Mouse (Mus musculus) bone marrow macrophage, adult 2 months (primary cell): Measurements from ENCODE around the gene Clint1. TPM values are rescaled to one million over a fixed set of nuclear protein-coding genes. Genes with fewer than 3 reads are reported as not detected.

Experiments
- H3K27ac ChIP-seq: 2 replicates; pipeline ENCODE4 v1.5.1; 2012; ENCODE audit warnings: low read depth, low read length; ENCODE audit not compliant: insufficient read depth
- H3K4me1 ChIP-seq: 2 replicates; pipeline ENCODE4 v1.6.1; 2012; ENCODE audit warnings: low read length; ENCODE audit not compliant: control insufficient read depth, insufficient read depth
- H3K4me3 ChIP-seq: 2 replicates; pipeline ENCODE4 v1.5.1; 2012; ENCODE audit warnings: mild to moderate bottlenecking, low read length, moderate library complexity; ENCODE audit not compliant: insufficient read depth
- CTCF ChIP-seq: IDR thresholded peaks from 2 replicates; pipeline ENCODE4 v1.5.1; 2012; ENCODE audit warnings: low read depth, mild to moderate bottlenecking, low read length, moderate library complexity
- POLR2A ChIP-seq: IDR thresholded peaks from 2 replicates; pipeline ENCODE4 v1.6.1; 2012; ENCODE audit warnings: mild to moderate bottlenecking, low read depth, low read length, borderline replicate concordance
- polyA plus RNA-seq: library from polyadenylated mRNA; stranded (reverse); fragments of >200 nt; gene quantifications from 2 replicates; pipeline ENCODE4 v1.2.4, GENCODE M21; 2012; ENCODE audit not compliant: missing spikeins, insufficient read depth, insufficient read length

Gene Clint1
- polyA plus RNA-seq, 1 experiment, result 67.7 TPM

DNA sequence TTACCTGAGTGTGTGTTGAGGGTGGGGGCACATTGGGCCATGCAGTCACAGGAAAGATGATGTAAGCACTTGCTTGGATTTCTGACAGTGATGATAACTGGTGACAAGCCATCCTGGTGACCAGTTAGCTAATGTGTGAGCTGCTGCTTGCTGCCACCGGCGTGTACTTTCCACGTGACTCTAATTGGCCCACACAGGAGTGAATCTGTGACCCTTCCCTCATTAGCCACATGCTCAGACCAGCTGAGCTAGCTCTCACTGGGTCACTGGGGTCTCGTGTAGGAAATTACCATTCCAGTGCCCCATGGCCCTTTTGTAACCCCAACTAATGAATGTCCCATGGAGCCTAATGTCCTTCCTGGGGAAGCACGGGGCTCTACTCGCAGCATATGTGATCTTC is 73.6 kb downstream of the Clint1 start:
- no peak overlapping the region for H3K4me3 ChIP-seq
- TF ChIP-seq CTCF (no peak), POLR2A (no peak)
- no peak overlapping the region for H3K27ac ChIP-seq
- H3K4me1 ChIP-seq, result no peaks in the 10 kb centered on the region

DNA sequence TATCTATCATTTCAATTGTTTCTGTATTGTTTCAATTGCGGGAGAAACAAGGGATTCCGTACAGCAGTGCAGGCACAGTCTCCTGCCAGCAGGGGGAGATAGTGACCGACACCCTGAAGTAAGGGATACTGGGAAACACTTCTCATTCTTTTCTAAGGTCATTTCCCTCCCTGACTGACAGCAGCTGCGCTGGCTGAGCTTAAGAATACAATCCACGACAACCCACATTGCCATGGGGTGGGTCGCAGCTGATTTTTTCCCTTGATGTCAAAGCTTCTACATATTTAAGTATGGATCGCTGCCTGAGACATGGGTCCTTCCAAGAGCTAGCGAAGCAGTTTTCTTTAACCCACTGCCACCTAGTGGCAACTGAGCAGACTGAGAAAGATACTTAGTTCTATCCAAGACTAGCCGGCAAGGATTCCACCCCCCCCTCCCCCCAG is 74.8 kb downstream of the Clint1 start:
- Histone ChIP-seq H3K27ac (peak overlapping the region; percentile 55), H3K4me3 (peak overlapping the region; percentile 65), H3K4me1 (no peaks in the 10 kb centered on the region)
- TF ChIP-seq CTCF (peak; percentile 89), POLR2A (no peak)

DNA sequence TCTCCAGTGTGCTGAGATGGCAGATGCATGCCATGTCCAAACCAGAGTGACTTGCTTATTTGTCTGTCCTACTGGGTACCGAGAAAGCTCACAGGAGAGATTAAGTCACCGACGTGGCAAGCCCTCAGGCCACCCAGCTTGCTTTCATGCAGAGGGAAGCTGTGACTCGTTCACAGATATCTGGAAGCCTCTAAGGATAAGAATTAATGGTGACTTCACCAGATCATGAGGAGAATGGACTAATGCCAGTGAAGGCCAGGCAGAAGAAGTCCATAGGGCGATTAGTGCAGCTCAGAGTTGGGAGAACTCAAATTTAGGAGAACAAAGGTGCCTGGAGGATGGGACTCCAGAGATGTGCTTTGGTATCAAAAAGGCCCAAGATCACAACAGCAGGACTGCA is 75.6 kb downstream of the Clint1 start:
- no peak overlapping the region for H3K27ac ChIP-seq
- no peak overlapping the region for H3K4me3 ChIP-seq
- TF ChIP-seq CTCF (no peak), POLR2A (no peak)
- H3K4me1 ChIP-seq, result no peaks in the 10 kb centered on the region

DNA sequence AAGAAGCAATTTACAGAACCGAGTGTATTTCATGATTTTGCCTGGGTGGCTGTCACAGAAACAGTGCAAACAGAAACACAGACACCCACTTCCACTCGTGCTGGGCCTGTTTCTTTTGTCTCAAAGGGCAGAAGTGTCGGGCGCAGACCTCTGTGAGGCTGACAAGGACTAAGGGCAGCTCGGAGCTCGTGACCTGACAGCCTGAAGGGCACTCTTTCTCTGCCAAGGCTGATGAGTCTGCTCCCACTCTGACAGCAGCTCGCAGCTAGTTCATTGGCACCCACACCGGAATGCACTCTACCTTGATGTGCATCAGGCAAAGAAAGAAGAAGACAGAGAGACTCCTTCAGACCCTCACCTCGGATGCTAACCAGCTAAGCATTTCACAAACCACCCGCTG is 77.7 kb downstream of the Clint1 start:
- Histone ChIP-seq H3K4me1 (no peaks in the 10 kb centered on the region), H3K4me3 (no peak overlapping the region), H3K27ac (no peak overlapping the region)
- TF ChIP-seq POLR2A, result no peak
- no peak for TF ChIP-seq CTCF

DNA sequence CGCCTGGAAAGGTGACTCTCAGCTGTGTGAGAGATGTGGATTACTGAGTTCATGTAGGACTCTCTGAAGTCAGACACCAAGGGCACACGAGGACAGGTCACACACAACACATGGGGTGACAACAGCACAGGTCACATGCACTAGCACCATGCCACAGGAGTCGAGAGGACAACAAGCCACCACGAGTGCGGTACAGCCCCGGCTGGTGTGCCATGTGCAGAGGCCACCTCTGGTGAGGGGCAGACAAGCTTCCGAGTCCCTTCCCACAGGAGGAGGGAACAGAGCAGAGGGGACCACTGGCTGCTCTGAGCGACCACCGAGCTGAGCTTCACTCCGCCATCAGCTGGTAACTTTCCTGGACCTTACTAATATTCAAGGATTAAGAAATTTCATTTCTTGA is 80.9 kb downstream of the Clint1 start:
- Histone ChIP-seq H3K4me1 (no peaks in the 10 kb centered on the region), H3K4me3 (no peak overlapping the region), H3K27ac (no peak overlapping the region)
- TF ChIP-seq POLR2A, result no peak
- no peak for TF ChIP-seq CTCF

DNA sequence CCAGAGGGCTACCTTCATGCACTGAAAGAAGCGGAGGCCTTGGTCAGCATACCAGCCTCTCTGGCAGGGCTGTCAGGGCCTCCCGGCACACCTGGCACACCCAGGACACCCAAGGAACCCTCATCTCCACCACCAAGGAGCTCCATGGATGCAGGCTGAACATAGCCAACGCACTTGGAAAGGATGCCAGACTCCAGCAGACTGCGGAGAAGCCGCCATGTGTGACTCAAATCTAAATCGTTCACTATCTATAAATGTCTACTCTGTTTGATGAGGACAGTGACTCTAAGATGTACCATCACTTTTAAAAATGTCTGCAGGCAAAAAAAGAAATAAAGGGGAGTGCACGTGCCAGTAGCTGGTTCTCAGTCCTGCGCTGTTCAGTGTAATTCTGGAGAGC is 85.6 kb downstream of the Clint1 start:
- TF ChIP-seq POLR2A (no peak), CTCF (no peak)
- no peak overlapping the region for H3K4me3 ChIP-seq
- H3K4me1 ChIP-seq, result 0 out of 2 replicates have a peak, but pooled peaks cover 3% of the 10 kb centered on the region
- H3K27ac ChIP-seq, result no peak overlapping the region

DNA sequence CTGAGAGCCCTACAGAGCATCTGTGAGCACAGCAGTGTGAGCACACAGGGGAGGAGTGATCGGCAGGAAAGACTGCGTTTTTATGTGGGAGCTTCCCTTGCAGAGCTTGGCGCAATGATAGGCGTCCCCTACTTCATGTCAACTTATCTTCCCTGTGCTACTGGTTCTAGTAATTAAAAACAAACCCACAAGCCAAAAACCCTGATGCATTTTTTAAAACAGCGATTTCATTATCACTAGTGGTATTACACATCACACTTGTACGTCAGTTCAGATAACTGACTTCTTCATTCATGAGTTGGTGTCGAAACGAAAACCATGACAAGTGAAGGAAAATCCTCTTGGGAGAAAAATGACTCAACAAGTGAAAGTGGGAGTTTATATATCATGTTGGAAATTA is 87.1 kb downstream of the Clint1 start:
- TF ChIP-seq CTCF, result no peak
- TF ChIP-seq POLR2A, result no peak
- H3K27ac ChIP-seq, result no peak overlapping the region
- no peak overlapping the region for H3K4me3 ChIP-seq
- H3K4me1 ChIP-seq, result 0 out of 2 replicates have a peak, but pooled peaks cover 3% of the 10 kb centered on the region

DNA sequence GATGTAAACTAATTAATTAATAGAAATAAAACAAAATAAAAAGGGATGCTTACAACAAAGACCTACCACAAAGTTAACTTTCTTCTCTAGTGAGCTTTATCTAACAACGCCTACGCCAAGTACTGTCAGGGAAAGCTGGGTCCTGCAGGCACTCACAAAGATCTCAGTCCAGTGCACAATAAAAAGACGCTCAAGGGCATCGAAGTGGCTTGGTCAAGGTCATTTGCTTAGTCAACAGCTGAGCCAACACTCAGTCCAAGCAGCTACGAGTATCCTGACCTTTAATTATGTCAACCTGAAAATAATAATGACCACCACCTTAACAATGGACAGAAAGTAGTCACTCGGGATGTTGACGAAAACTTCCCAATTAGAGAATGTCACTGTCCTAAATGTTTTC is 90.4 kb downstream of the Clint1 start:
- Histone ChIP-seq H3K27ac (no peak overlapping the region), H3K4me1 (peaks cover 11% of the 10 kb centered on the region), H3K4me3 (no peak overlapping the region)
- TF ChIP-seq POLR2A (no peak), CTCF (no peak)

DNA sequence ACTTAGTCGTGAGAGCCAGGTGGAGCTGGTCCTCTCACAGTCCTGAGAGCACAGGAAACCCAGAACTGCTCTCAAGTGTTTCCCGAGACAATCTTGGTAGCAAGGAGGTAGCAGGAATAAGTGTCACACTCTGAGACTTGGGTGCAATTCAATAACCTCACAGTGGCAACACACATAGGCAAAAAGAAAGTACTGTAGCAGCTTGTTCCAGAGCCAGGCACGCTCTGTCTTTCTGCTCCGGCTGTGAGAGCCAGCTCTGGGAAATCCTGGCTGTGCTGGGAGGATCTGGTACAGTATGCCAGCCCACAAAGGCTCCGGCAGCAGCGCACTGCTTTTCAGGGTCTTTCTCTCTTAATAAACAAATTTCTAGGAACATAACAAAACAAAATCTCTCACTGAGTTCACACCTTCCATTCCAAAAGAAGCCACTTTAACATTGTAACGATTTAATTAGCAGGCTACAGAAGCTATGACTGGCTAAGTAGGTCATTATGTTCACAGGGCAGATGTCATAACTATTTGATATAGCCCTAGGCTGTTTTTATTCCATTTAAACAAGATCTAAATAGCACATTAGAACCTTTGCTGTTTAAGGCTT is 91.4 kb downstream of the Clint1 start:
- H3K4me1 ChIP-seq, result peaks cover 11% of the 10 kb centered on the region
- TF ChIP-seq POLR2A (no peak), CTCF (no peak)
- H3K27ac ChIP-seq, result no peak overlapping the region
- H3K4me3 ChIP-seq, result no peak overlapping the region

DNA sequence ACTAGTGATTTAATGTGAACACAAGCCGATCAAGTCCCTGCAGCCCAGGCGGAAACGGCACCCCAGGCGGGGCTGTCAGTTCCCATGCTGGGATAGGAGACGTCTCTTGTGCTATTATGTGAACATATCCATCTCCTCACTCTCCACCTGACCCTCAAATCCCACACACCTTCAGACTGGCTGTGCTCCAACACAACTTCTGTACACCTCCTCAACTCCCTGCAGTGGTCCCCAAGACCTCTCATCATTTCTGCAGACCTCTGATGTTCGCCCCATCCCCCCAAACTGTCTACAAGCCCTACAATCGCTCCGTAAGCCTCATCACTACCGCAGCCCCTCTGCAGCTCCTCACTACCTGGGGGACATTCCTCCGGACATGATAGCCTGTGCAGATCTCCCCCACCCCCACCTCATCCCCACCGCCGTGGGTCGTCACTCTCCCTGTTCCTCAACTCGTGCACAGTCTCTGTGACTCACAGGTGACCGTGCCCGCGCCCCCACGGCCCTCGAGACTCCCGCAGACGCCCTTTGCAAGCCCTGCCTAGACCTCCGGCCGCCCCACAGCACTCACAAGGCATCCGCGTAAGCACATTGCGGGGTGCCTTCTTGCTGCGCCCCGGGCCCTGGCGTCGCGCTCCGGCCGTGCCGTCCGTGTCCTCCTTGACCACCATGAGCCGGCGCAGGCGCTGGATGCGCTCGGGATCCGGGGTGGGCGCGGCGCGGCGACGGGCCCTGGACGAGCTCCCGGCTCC is 92.2 kb downstream of the Clint1 start:
- peaks cover 11% of the 10 kb centered on the region for H3K4me1 ChIP-seq
- H3K4me3 ChIP-seq, result peak overlapping the region; percentile 92
- H3K27ac ChIP-seq, result no peak overlapping the region
- no peak for TF ChIP-seq POLR2A
